Mouse (Mus musculus): Measurements from ENCODE around the gene Gdnf. TPM values are rescaled to one million over a fixed set of nuclear protein-coding genes. Genes with fewer than 3 reads are reported as not detected.

Gdnf gene
- 1.3 TPM for polyA plus RNA-seq (2014; fragmentation: Illumina TruSeq; extraction: RNeasy Lipid Tissue Mini Kit (QIAGEN cat#74804); ENCODE audit: insufficient read depth, low read depth, low replicate concordance)

GRCm38 (mm10) chr15:7810556-7811252, at the start of gene Gdnf:
Gdnf (plus strand) TSS chr15:7810846.

